Mouse (Mus musculus) CD4-positive, CD25-positive, alpha-beta regulatory T cell, adult 2 months (primary cell): Measurements from ENCODE around the gene Eef1akmt4.
"Not testable (repeated sequence)": the region's sequence is repeated elsewhere in the genome, so short reads cannot be mapped to it uniquely, and the experiment has no call there.

Source experiments
- DNase-seq: peaks from one replicate; pipeline ENCODE4 v3.0.0-alpha.2; 2012; ENCODE audit warnings: low read depth, low spot score

Gene Eef1akmt4

GRCm38 (mm10) chr16:20623211-20623610 is 11.8 kb downstream of the Eef1akmt4 start:
- DNase-seq: no peak

GRCm38 (mm10) chr16:20628871-20629391 is 17.5 kb downstream of the Eef1akmt4 start:
- DNase-seq: no peak

- no peak for DNase-seq
Measured at GRCm38 (mm10) chr16:20629731-20630634, 18.6 kb downstream of the Eef1akmt4 start, which contains the start of gene Ece2. Gene Ece2, plus strand, starts transcription at chr16:20629828.

- DNase-seq: no peak
Measured at GRCm38 (mm10) chr16:20637410-20637809, 26.0 kb downstream of the Eef1akmt4 start.

GRCm38 (mm10) chr16:20638367-20638766 is 27.0 kb downstream of the Eef1akmt4 start:
- DNase-seq: no peak

- DNase-seq: peak; percentile 69
Measured at GRCm38 (mm10) chr16:20642161-20642560, 30.8 kb downstream of the Eef1akmt4 start.

- DNase-seq: no peak
Measured at GRCm38 (mm10) chr16:20643911-20644310, 32.5 kb downstream of the Eef1akmt4 start.

- DNase-seq: peak; percentile 95
Measured at GRCm38 (mm10) chr16:20651076-20651946, 39.9 kb downstream of the Eef1akmt4 start, which contains the start of gene Psmd2. Gene Psmd2, plus strand, starts transcription at chr16:20651652.

- DNase-seq: no peak
Measured at GRCm38 (mm10) chr16:20651947-20652310, 40.5 kb downstream of the Eef1akmt4 start.

GRCm38 (mm10) chr16:20653315-20653714 is 41.9 kb downstream of the Eef1akmt4 start:
- no peak for DNase-seq

- DNase-seq: no peak
Measured at GRCm38 (mm10) chr16:20657661-20658060, 46.3 kb downstream of the Eef1akmt4 start.

GRCm38 (mm10) chr16:20668013-20668412 is 56.6 kb downstream of the Eef1akmt4 start, which contains the start of gene Eif4g1:
Gene Eif4g1, plus strand, starts transcription at chr16:20668313.
- DNase-seq: not testable (repeated sequence)
